Mouse (Mus musculus) liver, embryonic 11.5 days (tissue): Measurements from ENCODE around the gene Rps18. TPM values are rescaled to one million over a fixed set of nuclear protein-coding genes. Genes with fewer than 3 reads are reported as not detected.
A peak's percentile ranks its signal among the peaks of the same experiment; 100 is the strongest.

ENCODE experiments used
- ATAC-seq: fragments of 200-750 bp; cut with Nextera tagmentation; replicated peaks from 2 replicates; pipeline ENCODE4 v1.8.0; 2017; ENCODE audit warnings: moderate number of reproducible peaks, mild to moderate bottlenecking, moderate TSS enrichment, moderate library complexity; ENCODE audit not compliant: low FRiP score
- DNase-seq: peaks from one replicate; pipeline ENCODE4 v3.0.0-alpha.2; 2017; ENCODE audit warnings: low spot score
- H3K27ac ChIP-seq: fragments of 300-500 bp; sonication (generic); 2 replicates; pipeline ENCODE4 v1.5.1; 2014; ENCODE audit warnings: mild to moderate bottlenecking, low read depth, low read length, control low read depth
- H3K27me3 ChIP-seq: fragments of 300-500 bp; sonication (generic); replicated peaks from 2 replicates; pipeline ENCODE4 v1.6.1; 2014; ENCODE audit warnings: low read length, mixed read lengths; ENCODE audit not compliant: control insufficient read depth, insufficient read depth
- H3K36me3 ChIP-seq: fragments of 300-500 bp; sonication (generic); 2 replicates; pipeline ENCODE4 v1.6.1; 2014; ENCODE audit warnings: mild to moderate bottlenecking, low read length, moderate library complexity, mixed read lengths; ENCODE audit not compliant: control insufficient read depth, insufficient read depth
- H3K4me1 ChIP-seq: fragments of 300-500 bp; sonication (generic); replicated peaks from 2 replicates; pipeline ENCODE4 v1.6.1; 2014; ENCODE audit warnings: low read length, mixed read lengths; ENCODE audit not compliant: control insufficient read depth, insufficient read depth
- H3K4me2 ChIP-seq: fragments of 300-500 bp; sonication (generic); 2 replicates; pipeline ENCODE4 v1.6.1; 2014; ENCODE audit warnings: mild to moderate bottlenecking, control low read depth, moderate library complexity
- H3K4me3 ChIP-seq: fragments of 300-500 bp; sonication (generic); 2 replicates; pipeline ENCODE4 v1.5.1; 2014; ENCODE audit warnings: low read depth, low read length, control low read depth
- H3K9ac ChIP-seq: fragments of 300-500 bp; sonication (generic); 2 replicates; pipeline ENCODE4 v1.6.1; 2014; ENCODE audit warnings: low read depth, low read length, control low read depth
- H3K9me3 ChIP-seq: fragments of 300-500 bp; sonication (generic); 2 replicates; pipeline ENCODE4 v1.6.1; 2016; ENCODE audit warnings: low read length, inconsistent platforms, mixed read lengths; ENCODE audit not compliant: control insufficient read depth
- WGBS: fragments of 180-500 bp; shearing (Covaris S2); extraction: QIAGEN DNeasy Blood & Tissue Kit; methylation state at CpG from one replicate; pipeline ENCODE4 v1.1.7; 2014; 5-methylcytosine and 5-hydroxymethylcytosine counted together
- polyA plus RNA-seq: library from polyadenylated mRNA; unstranded; fragments of >200 nt; fragmentation: Nextera tagmentation; extraction: Ambion mirVana; gene quantifications from 2 replicates; pipeline ENCODE4 v1.2.1, GENCODE M21; 2014

The Rps18 gene
- polyA plus RNA-seq, 1 experiment from 2014 or later = 2,343 TPM

DNA sequence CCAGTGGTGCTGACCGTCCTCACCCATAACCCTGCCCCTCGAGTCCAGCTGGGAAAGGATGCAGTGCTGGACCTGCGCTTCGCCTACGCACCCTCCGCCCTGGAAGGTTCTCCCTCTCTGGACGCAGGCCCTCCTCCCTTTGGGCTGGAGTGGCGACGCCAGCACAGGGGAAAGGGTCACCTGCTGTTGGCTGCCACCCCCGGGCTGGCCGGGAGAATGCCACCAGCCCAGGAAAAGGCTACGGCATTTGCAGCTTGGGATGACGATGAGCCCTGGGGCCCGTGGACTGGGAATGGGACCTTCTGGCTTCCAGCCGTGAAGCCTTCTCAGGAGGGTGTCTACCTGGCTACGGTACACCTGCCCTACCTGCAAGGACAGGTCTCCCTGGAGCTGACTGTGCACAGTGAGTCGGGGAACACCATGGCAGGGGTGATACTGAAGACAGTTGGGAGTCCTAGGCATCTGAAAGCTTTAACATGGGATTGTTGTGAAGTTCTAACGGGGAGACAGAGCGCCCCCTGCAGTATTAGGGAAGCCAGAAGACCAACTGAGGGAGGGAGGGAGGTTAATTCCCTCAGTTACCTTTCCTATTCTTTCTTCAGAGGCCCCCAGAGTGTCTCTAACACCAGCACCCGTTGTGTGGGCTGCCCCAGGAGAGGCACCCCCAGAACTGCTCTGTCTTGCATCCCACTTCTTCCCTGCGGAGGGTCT lies 30.2 kb downstream of the Rps18 start:
- Histone ChIP-seq H3K4me2 (no peak overlapping the region), H3K27ac (peak overlapping the region; percentile 4; the same call in 1 of the 2 replicates), H3K4me1 (peaks cover 25% of the 10 kb centered on the region), H3K36me3 (peaks cover 9% of the 10 kb centered on the region; the same call in 1 of the 2 replicates), H3K4me3 (0 out of 2 replicates have a peak overlapping the region, but pooled peaks have one; percentile 14), H3K9ac (no peak overlapping the region), H3K9me3 (no peaks in the 10 kb centered on the region), H3K27me3 (no peaks in the 10 kb centered on the region)
- 84% methylated on average over 21 of the region's 21 CpGs for WGBS
- ATAC-seq (no peak), DNase-seq (no peak)

DNA sequence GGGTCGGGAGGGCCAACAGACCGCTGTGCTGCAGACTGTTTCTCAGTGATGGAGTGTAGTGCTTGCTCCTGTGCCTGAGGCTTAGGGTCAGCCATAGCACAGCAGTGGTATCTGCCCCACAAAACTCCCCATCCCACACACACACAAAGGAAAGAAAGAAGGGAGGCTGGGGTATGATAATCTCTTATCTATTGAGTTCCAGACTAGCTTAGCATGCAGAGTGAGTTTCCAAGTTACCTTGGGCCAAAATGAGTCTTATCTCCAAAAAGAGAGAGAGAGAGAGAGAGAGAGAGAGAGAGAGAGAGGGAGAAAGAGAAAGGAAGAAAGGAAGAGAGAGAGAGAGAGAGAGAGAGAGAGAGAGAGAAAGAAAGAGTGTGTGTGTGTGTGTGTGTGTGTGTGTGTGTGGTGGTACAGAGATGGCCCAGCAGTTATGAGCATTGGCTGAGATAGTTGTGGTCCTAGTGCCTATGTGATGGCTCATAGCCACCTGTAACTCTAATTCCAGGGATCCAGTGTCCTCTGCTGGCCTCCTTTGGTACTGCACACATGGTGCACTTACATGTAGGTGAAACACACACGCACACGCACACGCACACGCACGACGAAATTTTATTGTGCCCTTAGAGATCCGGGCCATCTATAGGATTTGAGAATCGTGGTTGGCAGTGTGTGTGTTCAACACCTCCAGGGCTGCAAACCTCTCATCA lies 31.1 kb downstream of the Rps18 start:
- Histone ChIP-seq H3K36me3 (peaks cover 9% of the 10 kb centered on the region; the same call in 1 of the 2 replicates), H3K4me1 (peaks cover 23% of the 10 kb centered on the region), H3K27ac (peak overlapping the region; percentile 59), H3K27me3 (no peaks in the 10 kb centered on the region), H3K9ac (no peak overlapping the region), H3K4me3 (peak overlapping the region; percentile 7; the same call in 1 of the 2 replicates), H3K9me3 (no peaks in the 10 kb centered on the region), H3K4me2 (peak overlapping the region; percentile 29)
- DNase-seq (no peak), ATAC-seq (peak; percentile 46)
- WGBS = 75% methylated on average over 10 of the region's 10 CpGs

DNA sequence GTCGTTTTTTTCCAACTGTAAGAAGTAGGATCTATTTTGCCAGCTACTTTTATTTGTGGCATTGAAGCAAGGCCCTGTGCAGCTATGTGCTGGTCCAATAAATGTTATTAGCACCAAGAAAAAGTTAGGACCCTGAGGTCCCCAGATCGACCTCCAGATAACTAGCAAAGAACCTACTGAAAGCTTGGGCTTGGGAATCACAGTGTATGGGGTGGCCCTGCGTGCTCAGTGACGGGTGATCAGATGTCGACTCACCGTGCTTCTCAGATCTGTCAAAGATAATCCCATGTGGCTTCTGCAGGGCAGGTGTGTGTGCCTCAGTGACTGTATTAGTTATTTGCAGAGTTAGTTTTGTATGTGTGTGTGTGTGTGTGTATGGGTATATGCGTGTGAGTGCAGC lies 34.4 kb downstream of the Rps18 start:
- H3K36me3 ChIP-seq = peaks cover 20% of the 10 kb centered on the region
- H3K9ac ChIP-seq = no peak overlapping the region
- no peak for ATAC-seq
- WGBS = 82% methylated on average over 7 of the region's 7 CpGs
- H3K27me3 ChIP-seq = no peaks in the 10 kb centered on the region
- no peak overlapping the region for H3K27ac ChIP-seq
- 0 out of 2 replicates have a peak, but pooled peaks cover 2% of the 10 kb centered on the region for H3K9me3 ChIP-seq
- peak overlapping the region; percentile 100 for H3K4me2 ChIP-seq
- H3K4me3 ChIP-seq = peak overlapping the region; percentile 83; the same call in 1 of the 2 replicates
- DNase-seq = no peak
- peaks cover 31% of the 10 kb centered on the region for H3K4me1 ChIP-seq

DNA sequence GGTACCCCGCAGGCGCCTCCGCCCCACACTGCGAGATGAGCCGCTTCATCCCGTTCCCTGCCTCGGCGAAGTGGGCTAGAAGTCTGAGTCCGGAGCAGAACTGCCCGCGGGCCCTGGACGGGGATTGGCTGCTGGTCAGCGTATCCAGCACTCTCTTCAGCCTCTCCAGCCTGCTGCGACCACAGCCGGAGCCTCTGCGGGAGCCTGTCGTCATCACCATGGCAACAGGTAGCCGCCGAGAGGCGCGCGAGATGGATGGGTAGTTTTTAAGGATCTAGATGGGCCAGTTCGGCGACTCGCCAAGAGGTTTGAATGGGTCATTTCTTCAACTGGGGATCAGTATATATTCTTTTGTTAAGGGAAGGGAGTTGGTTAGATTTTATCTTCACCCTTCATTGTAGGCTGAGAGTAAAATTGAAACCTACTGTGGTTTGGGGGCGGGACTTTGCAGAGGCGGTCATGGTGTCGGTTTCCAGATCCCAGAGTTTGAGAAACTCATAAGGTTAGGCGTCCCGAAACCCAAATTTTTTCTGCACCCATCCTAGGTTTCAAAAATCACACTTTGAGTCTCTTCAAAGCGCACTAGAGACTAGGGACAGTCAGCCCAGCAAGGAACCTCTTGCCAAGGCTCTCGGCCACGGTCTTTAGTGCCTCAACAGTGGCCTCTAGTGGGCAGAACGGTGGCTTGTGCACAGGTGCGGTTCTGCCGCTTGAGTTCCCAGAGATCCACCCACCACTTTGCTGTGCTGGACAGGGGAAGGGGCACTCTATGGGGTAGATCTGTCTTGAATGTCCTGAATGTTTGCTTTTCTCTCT lies 35.3 kb downstream of the Rps18 start:
- peaks cover 17% of the 10 kb centered on the region for H3K36me3 ChIP-seq
- WGBS = under 1% methylated on average over 36 of the region's 36 CpGs
- peak; percentile 22; the same call in 1 of the 2 replicates for ATAC-seq

DNA sequence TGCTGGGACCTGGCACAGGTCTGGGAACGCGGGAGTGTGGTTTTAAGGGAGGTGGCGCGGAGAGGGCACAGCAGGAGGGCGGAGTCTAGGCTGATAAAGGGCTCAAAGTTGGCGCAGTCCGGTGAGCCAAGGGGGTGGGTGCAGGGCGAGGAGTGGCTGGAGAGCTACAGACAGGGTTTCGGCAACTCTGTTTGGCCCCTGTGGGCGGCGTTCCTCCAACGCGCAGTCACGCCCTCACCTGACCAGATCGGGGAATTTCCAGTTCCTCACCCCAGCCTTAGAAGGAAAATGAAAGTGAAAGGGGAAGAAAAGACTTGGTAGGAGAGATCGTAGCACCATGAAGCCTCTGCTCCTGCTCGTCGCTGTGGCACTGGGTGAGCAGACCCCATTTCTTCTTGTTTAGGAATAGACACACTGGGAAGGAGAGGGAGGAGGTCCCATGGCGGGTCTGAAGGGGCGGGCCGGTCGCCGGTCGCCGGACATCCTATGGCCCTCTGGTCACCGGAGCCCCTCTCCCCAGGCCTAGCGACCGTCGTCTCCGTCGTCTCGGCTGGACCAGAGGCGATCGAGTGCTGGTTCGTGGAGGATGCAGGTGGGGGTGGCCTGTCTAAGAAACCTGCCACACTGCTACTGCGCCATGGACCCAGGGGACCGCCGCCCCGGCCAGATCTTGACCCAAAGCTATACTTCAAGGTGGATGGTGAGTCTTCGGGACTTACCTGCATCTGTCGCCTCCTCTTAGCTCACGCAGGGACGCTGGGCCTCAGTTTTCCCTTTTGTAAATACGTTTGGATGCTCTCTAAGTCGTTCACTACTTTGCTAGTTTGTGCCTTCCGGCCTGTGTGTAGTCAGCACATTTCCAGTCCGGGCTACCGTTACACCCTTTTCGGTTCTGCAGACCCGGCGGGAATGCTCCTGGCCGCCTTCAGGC lies 36.2 kb downstream of the Rps18 start:
- H3K4me2 ChIP-seq = peak overlapping the region; percentile 100
- H3K36me3 ChIP-seq = peaks cover 16% of the 10 kb centered on the region
- 0 out of 2 replicates have a peak, but pooled peaks cover 2% of the 10 kb centered on the region for H3K9me3 ChIP-seq
- peaks cover 38% of the 10 kb centered on the region for H3K4me1 ChIP-seq
- peak; percentile 72 for ATAC-seq
- no peaks in the 10 kb centered on the region for H3K27me3 ChIP-seq
- peak; percentile 83 for DNase-seq
- peak overlapping the region; percentile 86 for H3K9ac ChIP-seq
- H3K4me3 ChIP-seq = peak overlapping the region; percentile 83
- H3K27ac ChIP-seq = peak overlapping the region; percentile 91
- WGBS = under 1% methylated on average over 52 of the region's 52 CpGs

More for the DNA sequence above, 35.3 kb downstream of the Rps18 start:
- no peaks in the 10 kb centered on the region for H3K27me3 ChIP-seq
- H3K4me2 ChIP-seq = peak overlapping the region; percentile 100
- peak; percentile 79 for DNase-seq
- H3K4me1 ChIP-seq = peaks cover 31% of the 10 kb centered on the region
- H3K9me3 ChIP-seq = 0 out of 2 replicates have a peak, but pooled peaks cover 2% of the 10 kb centered on the region
- peak overlapping the region; percentile 83 for H3K4me3 ChIP-seq
- H3K27ac ChIP-seq = peak overlapping the region; percentile 91; the same call in 1 of the 2 replicates
- peak overlapping the region; percentile 86 for H3K9ac ChIP-seq

DNA sequence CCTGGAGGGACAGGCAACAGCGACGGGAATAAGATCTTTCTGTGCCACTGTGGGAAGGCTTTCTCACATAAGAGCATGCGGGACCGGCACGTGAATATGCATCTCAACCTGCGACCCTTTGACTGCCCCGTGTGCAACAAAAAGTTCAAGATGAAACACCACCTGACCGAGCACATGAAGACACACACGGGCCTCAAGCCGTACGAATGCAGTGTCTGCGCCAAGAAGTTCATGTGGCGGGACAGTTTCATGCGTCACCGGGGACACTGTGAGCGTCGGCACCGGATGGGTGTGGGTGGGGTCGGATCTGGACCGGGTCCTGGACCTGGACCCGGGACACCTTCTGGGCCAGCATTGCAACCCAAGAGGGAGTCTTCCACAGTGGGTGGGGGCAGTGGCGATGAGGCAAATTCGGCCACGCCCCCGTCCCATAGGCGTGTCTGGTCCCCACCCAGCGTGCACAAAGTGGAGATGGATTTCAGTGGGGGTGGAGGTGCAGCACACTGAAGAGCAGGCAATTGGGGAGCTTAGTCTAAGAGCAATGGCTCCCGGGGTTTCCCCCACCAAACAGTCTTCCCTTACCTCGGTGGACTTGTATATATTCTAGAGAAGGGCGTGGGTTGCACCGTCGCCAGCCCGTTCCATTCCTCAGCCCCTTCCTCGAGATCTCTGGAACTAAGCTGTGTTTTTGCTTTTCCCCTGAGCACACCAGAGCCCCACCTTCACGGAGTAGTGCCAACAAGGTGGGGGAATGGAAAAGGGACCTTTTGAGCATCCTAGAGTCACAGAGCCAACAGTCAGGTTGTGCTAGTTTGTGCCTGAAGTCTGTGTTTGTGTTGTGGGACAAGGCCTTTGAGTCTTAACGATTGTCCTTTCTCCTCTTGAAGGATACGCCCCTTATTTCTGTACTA lies 37.3 kb downstream of the Rps18 start:
- H3K27me3 ChIP-seq = no peaks in the 10 kb centered on the region
- DNase-seq (no peak), ATAC-seq (peak; percentile 1; the same call in 1 of the 2 replicates)
- 52% methylated on average over 37 of the region's 37 CpGs for WGBS
- peaks cover 27% of the 10 kb centered on the region for H3K36me3 ChIP-seq
- peaks cover 33% of the 10 kb centered on the region for H3K4me1 ChIP-seq
- H3K4me2 ChIP-seq = peak overlapping the region; percentile 100
- 0 out of 2 replicates have a peak, but pooled peaks cover 2% of the 10 kb centered on the region for H3K9me3 ChIP-seq
- peak overlapping the region; percentile 91 for H3K27ac ChIP-seq
- peak overlapping the region; percentile 83 for H3K4me3 ChIP-seq
- H3K9ac ChIP-seq = peak overlapping the region; percentile 86
